Mouse (Mus musculus) large intestine, adult 2 months (tissue): Measurements from ENCODE around the gene Magi2. TPM values are rescaled to one million over a fixed set of nuclear protein-coding genes. Genes with fewer than 3 reads are reported as not detected.

Experiments
- DNase-seq: peaks from one replicate; pipeline ENCODE4 v3.0.0-alpha.2; 2012; ENCODE audit warnings: low read depth, low spot score
- WGBS: fragments of 180-500 bp; shearing (Covaris S2); methylation state at CpG from one replicate; pipeline ENCODE4 v1.1.7; 2018; 5-methylcytosine and 5-hydroxymethylcytosine counted together
- polyA plus RNA-seq: library from polyadenylated mRNA; depleted of rRNA; stranded (reverse); fragments of >200 nt; gene quantifications from 2 replicates; pipeline ENCODE4 v1.2.3, GENCODE M21; 2012

Magi2 gene
- polyA plus RNA-seq, 1 experiment: 0.21 TPM

- WGBS: 79% methylated on average over 5 of the region's 5 CpGs
- no peak for DNase-seq
Observed at GRCm38 (mm10) chr5:19666416-19666815, 439.6 kb downstream of the Magi2 start.

DNA sequence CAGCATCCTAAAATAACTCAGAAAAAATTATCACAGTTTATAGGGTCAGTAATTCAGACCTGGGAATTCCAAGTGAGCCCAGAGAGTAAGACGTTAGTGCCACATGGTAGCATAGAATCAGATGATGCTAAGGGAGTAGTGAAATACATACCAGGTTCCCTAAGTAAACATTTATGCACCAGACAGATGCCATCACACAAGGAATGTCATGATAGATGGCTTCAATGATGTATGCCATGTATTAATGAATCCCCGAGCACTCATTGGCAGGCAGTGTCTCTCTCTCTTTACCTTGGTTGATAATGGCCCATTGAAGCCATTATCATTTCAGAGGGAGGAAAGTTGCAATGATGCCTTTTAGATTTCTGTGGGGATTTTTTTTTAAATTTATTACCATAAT, 490.5 kb downstream of the Magi2 start:
- WGBS: 85% methylated on average over 2 of the region's 2 CpGs
- DNase-seq: no peak

- no peak for DNase-seq
Observed at GRCm38 (mm10) chr5:19726277-19726676, 499.4 kb downstream of the Magi2 start.

DNA sequence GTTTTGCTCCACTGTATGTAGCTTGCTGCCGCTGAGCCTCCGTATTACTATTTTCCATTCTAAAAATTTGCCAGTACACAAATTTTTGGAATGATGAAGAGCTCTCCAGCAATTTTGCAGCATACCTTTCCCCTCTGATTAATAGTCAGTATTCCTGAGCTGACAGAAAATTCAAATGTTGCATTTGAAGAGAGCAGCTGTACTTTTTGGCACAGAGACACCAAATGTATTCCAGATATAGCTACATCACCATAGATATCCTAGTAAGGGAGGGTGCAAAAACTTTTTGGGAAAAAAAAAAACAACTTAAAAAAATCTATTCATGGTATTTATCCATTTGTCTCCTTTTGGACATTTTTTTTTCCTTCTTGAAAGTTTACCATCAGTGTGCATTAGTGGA, 518.5 kb downstream of the Magi2 start:
- no peak for DNase-seq
- 87% methylated on average over 2 of the region's 2 CpGs for WGBS

GRCm38 (mm10) chr5:19745916-19746315, 519.1 kb downstream of the Magi2 start:
- DNase-seq: no peak
- WGBS: 78% methylated on average over 6 of the region's 6 CpGs

DNA sequence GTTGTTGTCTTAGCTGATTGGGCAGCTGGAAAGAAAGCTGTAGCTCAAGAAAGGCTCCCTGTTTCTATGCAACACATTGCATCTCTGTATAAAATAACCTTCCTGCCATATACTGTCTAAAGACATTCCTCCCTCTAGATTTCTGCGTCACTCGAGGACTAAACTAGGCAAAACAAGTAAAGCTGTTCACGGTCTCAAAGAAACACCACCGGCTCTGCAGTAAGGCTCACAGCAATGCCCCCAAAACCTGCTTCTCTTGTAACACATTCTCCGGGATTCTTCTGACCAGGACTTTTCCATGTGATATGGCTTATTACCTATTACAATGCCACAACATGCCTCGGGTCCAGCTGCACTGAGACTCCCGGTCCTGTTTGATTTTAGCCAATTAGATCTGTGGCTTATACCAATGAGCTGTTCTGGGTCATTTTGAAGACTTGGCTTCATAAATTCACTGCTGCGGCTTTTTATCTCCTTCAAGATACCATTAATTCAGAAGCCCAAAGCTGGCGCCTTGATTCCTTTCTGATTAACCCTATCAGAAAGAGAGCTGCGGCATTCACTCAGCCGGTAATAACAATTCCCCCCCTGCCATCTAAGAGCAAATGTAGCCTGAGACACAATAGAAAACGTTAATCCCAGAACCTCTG, 520.2 kb downstream of the Magi2 start:
- WGBS: 79% methylated on average over 12 of the region's 12 CpGs
- no peak for DNase-seq

DNA sequence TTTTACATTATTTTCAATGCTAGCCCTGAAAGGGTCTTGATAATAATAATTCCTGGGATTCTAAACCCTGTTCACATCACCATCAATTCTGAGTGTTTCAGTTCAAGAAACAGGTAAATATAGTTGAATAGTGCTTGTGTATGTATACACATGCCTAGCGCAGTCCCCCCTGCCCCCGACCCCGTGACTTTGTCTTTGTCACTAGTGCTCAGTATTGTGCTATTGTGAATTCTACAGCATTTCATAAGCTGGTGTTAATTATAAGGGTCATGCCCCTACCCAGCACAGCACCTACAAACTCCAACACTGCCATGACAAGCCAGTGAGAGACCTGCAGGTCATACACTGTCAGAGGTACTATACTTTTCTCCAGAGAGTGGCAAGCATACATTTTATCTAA, 520.8 kb downstream of the Magi2 start:
- DNase-seq: no peak
- 91% methylated on average over 3 of the region's 3 CpGs for WGBS

GRCm38 (mm10) chr5:19779224-19779623, 552.4 kb downstream of the Magi2 start:
- no peak for DNase-seq
- 84% methylated on average over 1 of the region's 1 CpGs for WGBS

DNA sequence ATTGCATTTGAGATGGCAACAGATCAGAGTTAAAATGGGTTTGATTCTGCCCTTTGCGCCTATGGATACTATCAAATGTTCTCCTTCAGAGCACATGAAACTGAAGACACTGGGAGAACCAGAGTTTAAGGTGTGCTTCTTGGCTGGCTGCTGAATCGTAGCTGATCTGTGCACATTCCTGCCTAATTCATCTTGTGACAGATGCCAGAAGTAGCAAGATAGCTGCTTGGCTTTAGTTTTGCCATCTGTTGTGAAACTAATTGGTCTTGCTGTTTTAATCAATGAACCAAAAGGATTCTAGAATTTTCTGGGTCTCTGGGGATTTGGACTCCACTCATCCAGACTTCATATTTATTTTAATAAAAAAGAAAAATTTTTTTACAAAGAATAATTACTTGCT, 553.2 kb downstream of the Magi2 start:
- no peak for DNase-seq
- 76% methylated on average over 2 of the region's 2 CpGs for WGBS

DNA sequence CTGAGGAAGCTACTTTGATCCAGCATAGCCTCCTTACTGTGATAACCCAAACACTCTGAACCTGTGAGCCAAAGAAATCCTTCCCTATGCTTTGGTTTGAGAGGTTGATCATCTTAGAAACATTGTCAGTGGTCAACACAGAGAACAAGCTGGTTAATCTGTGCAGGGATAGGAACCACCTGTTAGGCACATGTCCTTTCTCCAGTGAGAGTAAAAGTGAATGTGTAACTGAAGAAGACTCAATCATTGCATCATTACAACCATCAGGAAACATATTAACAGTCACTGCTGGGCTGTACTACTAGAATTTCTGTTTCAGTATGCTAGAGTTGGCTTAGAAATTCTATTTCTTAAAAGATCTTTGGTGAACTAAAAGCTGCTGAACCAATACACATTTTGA, 558.5 kb downstream of the Magi2 start:
- DNase-seq: no peak

- 66% methylated on average over 5 of the region's 5 CpGs for WGBS
Observed at GRCm38 (mm10) chr5:19787522-19788144, 560.8 kb downstream of the Magi2 start.

DNA sequence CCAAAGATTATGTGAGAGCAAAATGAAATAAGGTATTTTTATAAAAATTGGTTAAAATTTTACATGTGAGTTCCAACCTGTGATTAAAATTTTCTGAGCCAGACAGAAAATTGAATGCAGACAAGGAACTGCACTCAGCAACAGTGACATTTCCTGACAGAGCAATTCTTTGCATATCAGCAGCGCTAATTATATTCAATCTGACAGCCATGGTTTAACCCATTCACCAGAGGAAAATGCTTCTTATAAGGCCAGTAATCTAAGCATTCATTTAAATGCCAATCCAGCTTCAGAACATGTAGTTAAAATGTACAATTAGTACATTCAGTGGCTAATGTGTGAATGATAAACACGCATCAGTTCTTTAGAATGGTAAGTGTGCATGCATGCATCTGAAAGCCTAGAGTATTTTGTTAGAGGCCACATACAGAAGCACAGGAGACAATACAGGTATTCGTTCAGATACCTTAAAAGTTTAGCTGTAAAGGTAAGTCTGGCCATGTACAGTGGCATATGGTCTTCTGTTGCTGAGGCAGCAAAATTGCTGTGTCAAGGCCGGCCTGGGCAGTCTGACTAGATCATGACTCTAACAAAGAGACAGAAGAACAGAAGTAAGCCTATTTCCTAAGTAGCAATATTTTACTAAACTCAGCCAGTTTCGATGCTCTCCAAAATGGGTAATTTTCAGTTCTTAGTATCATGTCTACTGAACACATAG, 576.4 kb downstream of the Magi2 start:
- no peak for DNase-seq
- WGBS: 87% methylated on average over 5 of the region's 5 CpGs

More at GRCm38 (mm10) chr5:19787522-19788144, 560.8 kb downstream of the Magi2 start:
- DNase-seq: no peak

DNA sequence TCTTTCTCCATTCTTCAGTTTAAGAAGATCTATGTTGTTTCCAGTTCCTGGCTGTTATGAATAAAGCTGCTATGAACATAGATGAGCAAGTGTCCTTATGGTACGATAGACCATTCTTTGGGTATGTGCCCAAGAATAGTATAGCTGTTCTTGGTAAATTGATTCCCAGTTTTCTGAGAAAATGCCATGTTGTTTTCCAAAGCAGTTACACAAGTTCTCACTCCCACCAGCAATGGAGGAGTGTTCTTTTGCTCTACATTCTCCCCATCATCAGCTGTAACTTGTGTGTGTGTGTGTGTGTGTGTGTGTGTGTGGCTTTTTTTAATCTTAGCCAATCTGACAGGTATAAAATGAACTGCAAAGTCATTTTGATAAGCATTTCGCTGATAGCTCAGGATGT, 595.7 kb downstream of the Magi2 start:
- 84% methylated on average over 2 of the region's 2 CpGs for WGBS
- DNase-seq: no peak

DNA sequence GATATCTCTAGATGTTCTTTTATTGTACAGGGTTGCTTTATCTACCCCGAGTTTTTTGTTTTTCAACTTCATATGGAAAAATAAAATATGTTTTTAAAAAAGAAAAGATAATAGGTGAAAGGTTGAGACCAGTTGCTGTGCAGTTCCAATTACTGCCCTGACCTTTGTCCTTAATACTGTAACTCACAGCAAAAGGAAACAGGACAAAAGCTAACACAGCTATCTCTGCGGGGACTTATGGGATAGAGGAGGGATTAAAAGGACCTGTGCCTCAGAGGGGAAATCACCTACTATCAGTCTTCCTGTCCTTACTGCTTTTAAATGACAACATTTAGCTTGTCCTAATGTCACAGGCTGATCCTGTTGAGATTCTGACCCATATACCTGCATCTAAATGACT, 599.1 kb downstream of the Magi2 start:
- DNase-seq: no peak
- 35% methylated on average over 2 of the region's 2 CpGs for whole genome bisulfite sequencing

- 74% methylated on average over 2 of the region's 2 CpGs for WGBS
- DNase-seq: no peak
Observed at GRCm38 (mm10) chr5:19829341-19829740, 602.5 kb downstream of the Magi2 start.

DNA sequence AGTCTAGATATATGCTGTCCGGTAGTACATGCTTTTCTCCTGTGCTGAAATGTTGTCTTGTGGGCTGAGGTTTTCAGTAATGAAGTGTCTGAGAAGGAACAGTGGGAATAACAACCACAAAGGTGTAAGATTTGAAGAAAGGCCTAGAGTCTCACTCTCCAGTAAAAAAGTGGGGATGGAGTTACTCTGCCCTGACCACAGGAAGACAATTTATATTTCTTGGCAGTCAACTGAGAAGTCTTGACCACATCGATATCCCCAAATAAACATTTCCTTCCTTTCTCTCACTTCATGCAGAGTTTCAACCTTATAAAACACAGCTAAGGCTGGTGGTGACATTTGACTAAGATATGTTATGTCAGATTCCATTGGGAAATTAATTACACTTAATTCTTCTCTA, 636.0 kb downstream of the Magi2 start:
- WGBS: 67% methylated on average over 2 of the region's 2 CpGs
- DNase-seq: no peak

GRCm38 (mm10) chr5:19870406-19870805, 643.6 kb downstream of the Magi2 start:
- 85% methylated on average over 4 of the region's 4 CpGs for WGBS
- DNase-seq: no peak

- WGBS: 62% methylated on average over 3 of the region's 3 CpGs
- no peak for DNase-seq
Observed at GRCm38 (mm10) chr5:19891693-19892092, 664.9 kb downstream of the Magi2 start.

- no peak for DNase-seq
- WGBS: 72% methylated on average over 6 of the region's 6 CpGs
Observed at GRCm38 (mm10) chr5:19895893-19896292, 669.1 kb downstream of the Magi2 start.

GRCm38 (mm10) chr5:19901625-19902024, 674.8 kb downstream of the Magi2 start:
- WGBS: 68% methylated on average over 8 of the region's 8 CpGs
- DNase-seq: no peak

- WGBS: 73% methylated on average over 4 of the region's 4 CpGs
Observed at GRCm38 (mm10) chr5:19906636-19907035, 679.8 kb downstream of the Magi2 start.

More at GRCm38 (mm10) chr5:19906636-19907035, 679.8 kb downstream of the Magi2 start:
- no peak for DNase-seq
